Mouse (Mus musculus): ENCODE data around the gene Tmtc2.

DNA sequence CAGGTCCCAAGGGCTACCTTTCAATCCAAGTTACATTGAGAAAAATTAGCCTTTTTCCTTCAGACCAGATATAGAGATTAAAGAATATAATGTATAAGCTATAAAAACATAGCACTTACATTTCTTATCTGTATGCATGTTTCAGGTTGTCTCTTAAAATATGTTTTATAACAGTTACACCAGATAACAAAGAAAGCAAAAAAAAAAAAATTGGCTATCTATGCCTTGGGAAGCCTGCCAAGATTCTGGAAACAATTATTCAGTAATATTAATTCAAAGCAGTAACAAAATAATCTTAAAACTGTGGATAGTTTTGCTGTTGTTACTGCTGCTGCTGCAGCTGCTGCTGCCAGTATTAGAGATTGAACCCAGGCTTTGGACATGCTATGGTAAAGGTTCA, 13.9 kb upstream of the Tmtc2 start:
- no peak for TF ChIP-seq CTCF (IDR thresholded peaks at IDR 0.05; ENCODE audit: low read depth)
- TF ChIP-seq EP300 (IDR thresholded peaks at IDR 0.05; ENCODE audit: low read depth) = no peak
